Mouse (Mus musculus): ENCODE measurements around the gene Hsf3. TPM values are rescaled to one million over a fixed set of nuclear protein-coding genes. Genes with fewer than 3 reads are reported as not detected.

Hsf3 gene
- polyA plus RNA-seq, 1 experiment from 2014 or later = not detected

Other genes starting within 250 kb of the Hsf3 start
- not detected in 2 replicates for gene Vsig4, start 162.9 kb downstream of the Hsf3 start, polyA plus RNA-seq (2016; fragmentation: Nextera tagmentation; extraction: Ambion mirVana)
- 17.2 TPM in 2 replicates for gene Heph, start 935 bp downstream of the Hsf3 start, polyA plus RNA-seq (2016; fragmentation: Nextera tagmentation; extraction: Ambion mirVana)